Mouse (Mus musculus) spleen, postnatal 36 days (tissue): ENCODE measurements around the gene Surf4.

Source experiments
- DNase-seq, 2 experiments: peaks; one replicate each; pipeline ENCODE4 v3.0.0; 2022; ENCODE audit warnings: low spot score in 2 of 2, mixed read lengths in 1 of 2

Surf4 gene

GRCm38 (mm10) chr2:26930390-26930789, 3.3 kb downstream of the Surf4 start:
- DNase-seq = peak; percentile 67 to 74

- no peak for DNase-seq
Observed at GRCm38 (mm10) chr2:26927745-26928476, 5.8 kb downstream of the Surf4 start.

GRCm38 (mm10) chr2:26921784-26922183, 11.9 kb downstream of the Surf4 start:
- no peak for DNase-seq

- DNase-seq = no peak
Observed at GRCm38 (mm10) chr2:26920190-26920855, 13.4 kb downstream of the Surf4 start.

GRCm38 (mm10) chr2:26919684-26920083, 14.0 kb downstream of the Surf4 start:
- DNase-seq = no peak

GRCm38 (mm10) chr2:26916738-26917137, 17.0 kb downstream of the Surf4 start:
- DNase-seq = no peak

- peak; percentile 74 to 78 for DNase-seq
Observed at GRCm38 (mm10) chr2:26915927-26916728, 17.6 kb downstream of the Surf4 start, which contains the start of the genes Surf2 and Surf1. Gene Surf2, plus strand, starts transcription at chr2:26916367. Gene Surf1, minus strand, starts transcription at chr2:26916530.

- no peak for DNase-seq
Observed at GRCm38 (mm10) chr2:26914148-26914941, 19.4 kb downstream of the Surf4 start.

GRCm38 (mm10) chr2:26913416-26914147, 20.1 kb downstream of the Surf4 start:
- no peak for DNase-seq

GRCm38 (mm10) chr2:26912253-26912770, 21.4 kb downstream of the Surf4 start:
- DNase-seq = no peak

- peak; percentile 40 to 52 for DNase-seq
Observed at GRCm38 (mm10) chr2:26910994-26911765, 22.5 kb downstream of the Surf4 start.

- peak; percentile 99 for DNase-seq
Observed at GRCm38 (mm10) chr2:26910124-26910993, 23.4 kb downstream of the Surf4 start, which contains the start of the genes Med22 and Rpl7a. Gene Med22, minus strand, starts transcription at chr2:26910677. Gene Rpl7a, plus strand, starts transcription at chr2:26910764.

- no peak for DNase-seq
Observed at GRCm38 (mm10) chr2:26909387-26909784, 24.3 kb downstream of the Surf4 start.

- no peak for DNase-seq
Observed at GRCm38 (mm10) chr2:26908710-26909386, 24.9 kb downstream of the Surf4 start.

GRCm38 (mm10) chr2:26907109-26907508, 26.6 kb downstream of the Surf4 start:
- no peak for DNase-seq

GRCm38 (mm10) chr2:26906431-26906830, 27.3 kb downstream of the Surf4 start:
- no peak for DNase-seq

GRCm38 (mm10) chr2:26905936-26906335, 27.8 kb downstream of the Surf4 start:
- no peak for DNase-seq

- no peak for DNase-seq
Observed at GRCm38 (mm10) chr2:26903311-26903710, 30.4 kb downstream of the Surf4 start.
